Mouse (Mus musculus) stomach, embryonic 14.5 days (tissue): ENCODE data around the gene Cenpv. TPM values are rescaled to one million over a fixed set of nuclear protein-coding genes. Genes with fewer than 3 reads are reported as not detected.
A peak's percentile ranks its signal among the peaks of the same experiment; 100 is the strongest.
"Not testable (repeated sequence)": the region's sequence is repeated elsewhere in the genome, so short reads cannot be mapped to it uniquely, and the experiment has no call there.

Experiments
- ATAC-seq: fragments of 200-750 bp; cut with Nextera tagmentation; 2 replicates; pipeline ENCODE4 v1.8.0; 2017; ENCODE audit warnings: low read depth, moderate TSS enrichment; ENCODE audit not compliant: insufficient number of reproducible peaks, insufficient read depth, low FRiP score
- H3K27ac ChIP-seq: fragments of 300-500 bp; sonication (generic); 2 replicates; pipeline ENCODE4 v1.5.1; 2014; ENCODE audit warnings: mild to moderate bottlenecking, low read length, moderate library complexity, mixed read lengths
- H3K27me3 ChIP-seq: fragments of 300-500 bp; sonication (generic); 2 replicates; pipeline ENCODE4 v1.6.1; 2014; ENCODE audit warnings: low read length, control low read depth, mixed read lengths; ENCODE audit not compliant: control insufficient read depth, insufficient read depth
- H3K36me3 ChIP-seq: fragments of 300-500 bp; sonication (generic); 2 replicates; pipeline ENCODE4 v1.6.1; 2014; ENCODE audit warnings: mild to moderate bottlenecking, control low read depth, low read length, moderate library complexity, mixed read lengths; ENCODE audit not compliant: control insufficient read depth, insufficient read depth
- H3K4me1 ChIP-seq: fragments of 300-500 bp; sonication (generic); 2 replicates; pipeline ENCODE4 v1.6.1; 2014; ENCODE audit warnings: low read length, control low read depth, mixed read lengths; ENCODE audit not compliant: control insufficient read depth, insufficient read depth
- H3K4me2 ChIP-seq: fragments of 300-500 bp; sonication (generic); replicated peaks from 2 replicates; pipeline ENCODE4 v1.6.1; 2014; ENCODE audit warnings: low read depth, low read length, control low read depth
- H3K4me3 ChIP-seq: fragments of 300-500 bp; sonication (generic); 2 replicates; pipeline ENCODE4 v1.5.1; 2014; ENCODE audit warnings: low read depth, low read length, control low read depth
- H3K9ac ChIP-seq: fragments of 300-500 bp; sonication (generic); replicated peaks from 2 replicates; pipeline ENCODE4 v1.6.1; 2014; ENCODE audit warnings: low read depth, mild to moderate bottlenecking, control low read depth, low read length, moderate library complexity, mixed read lengths
- H3K9me3 ChIP-seq: fragments of 300-500 bp; sonication (generic); 2 replicates; pipeline ENCODE4 v1.6.1; 2016; ENCODE audit warnings: low read depth, low read length, control low read depth; ENCODE audit not compliant: control insufficient read depth
- WGBS: fragments of 180-500 bp; shearing (Covaris S2); extraction: QIAGEN DNeasy Blood & Tissue Kit; methylation state at CpG from one replicate; pipeline ENCODE4 v1.1.7; 2014; 5-methylcytosine and 5-hydroxymethylcytosine counted together
- polyA plus RNA-seq: library from polyadenylated mRNA; unstranded; fragments of >200 nt; fragmentation: Nextera tagmentation; extraction: Ambion mirVana; gene quantifications from 2 replicates; pipeline ENCODE4 v1.2.1, GENCODE M21; 2014

Cenpv gene
- polyA plus RNA-seq, 1 experiment from 2014 or later: 16.2 TPM

GRCm38 (mm10) chr11:62508816-62509215 lies 30.2 kb downstream of the Cenpv start:
- not testable (repeated sequence) for H3K4me1 ChIP-seq, H3K4me3 ChIP-seq, H3K36me3 ChIP-seq, H3K27me3 ChIP-seq, H3K27ac ChIP-seq, H3K4me2 ChIP-seq, H3K9me3 ChIP-seq, ATAC-seq, H3K9ac ChIP-seq
- 91% methylated on average over 5 of the region's 5 CpGs for WGBS

- not testable (repeated sequence) for H3K4me2 ChIP-seq, H3K27me3 ChIP-seq, H3K4me1 ChIP-seq, H3K4me3 ChIP-seq, H3K9me3 ChIP-seq, H3K27ac ChIP-seq, H3K36me3 ChIP-seq, H3K9ac ChIP-seq, ATAC-seq
- WGBS: 95% methylated on average over 13 of the region's 13 CpGs
Measured at GRCm38 (mm10) chr11:62508365-62508764, 30.7 kb downstream of the Cenpv start.

GRCm38 (mm10) chr11:62507683-62508082 lies 31.4 kb downstream of the Cenpv start:
- Histone ChIP-seq H3K4me2 (no peak overlapping the region), H3K9me3 (no peaks in the 10 kb centered on the region), H3K36me3 (no peaks in the 10 kb centered on the region), H3K4me3 (no peak overlapping the region), H3K27me3 (no peaks in the 10 kb centered on the region), H3K4me1 (no peaks in the 10 kb centered on the region), H3K27ac (no peak overlapping the region), H3K9ac (no peak overlapping the region)
- WGBS: 82% methylated on average over 4 of the region's 4 CpGs
- ATAC-seq: no peak

- H3K4me3 ChIP-seq: no peak overlapping the region
- no peak overlapping the region for H3K4me2 ChIP-seq
- H3K36me3 ChIP-seq: no peaks in the 10 kb centered on the region
- H3K4me1 ChIP-seq: peaks cover 3% of the 10 kb centered on the region; the same call in 1 of the 2 replicates
- H3K27ac ChIP-seq: no peak overlapping the region
- ATAC-seq: no peak
- 76% methylated on average over 2 of the region's 2 CpGs for WGBS
- H3K27me3 ChIP-seq: no peaks in the 10 kb centered on the region
- H3K9me3 ChIP-seq: no peaks in the 10 kb centered on the region
- no peak overlapping the region for H3K9ac ChIP-seq
Measured at GRCm38 (mm10) chr11:62500529-62500928, 38.5 kb downstream of the Cenpv start.

GRCm38 (mm10) chr11:62498802-62499201 lies 40.3 kb downstream of the Cenpv start:
- H3K27me3 ChIP-seq: no peaks in the 10 kb centered on the region
- H3K36me3 ChIP-seq: no peaks in the 10 kb centered on the region
- H3K4me1 ChIP-seq: peaks cover 13% of the 10 kb centered on the region
- no peak overlapping the region for H3K9ac ChIP-seq
- 86% methylated on average over 2 of the region's 2 CpGs for WGBS
- no peak overlapping the region for H3K27ac ChIP-seq
- no peaks in the 10 kb centered on the region for H3K9me3 ChIP-seq
- H3K4me3 ChIP-seq: no peak overlapping the region
- no peak for ATAC-seq
- no peak overlapping the region for H3K4me2 ChIP-seq

GRCm38 (mm10) chr11:62497181-62497580 lies 41.9 kb downstream of the Cenpv start:
- 44% methylated on average over 3 of the region's 3 CpGs for WGBS

GRCm38 (mm10) chr11:62496151-62496715 lies 42.8 kb downstream of the Cenpv start:
- Histone ChIP-seq H3K4me2 (no peak overlapping the region), H3K9ac (no peak overlapping the region), H3K36me3 (no peaks in the 10 kb centered on the region), H3K27ac (no peak overlapping the region), H3K4me3 (no peak overlapping the region), H3K27me3 (no peaks in the 10 kb centered on the region), H3K4me1 (peaks cover 13% of the 10 kb centered on the region), H3K9me3 (no peaks in the 10 kb centered on the region)
- no peak for ATAC-seq
- 61% methylated on average over 5 of the region's 5 CpGs for WGBS

More at GRCm38 (mm10) chr11:62497181-62497580, 41.9 kb downstream of the Cenpv start:
- Histone ChIP-seq H3K4me3 (no peak overlapping the region), H3K4me2 (no peak overlapping the region), H3K36me3 (no peaks in the 10 kb centered on the region), H3K27ac (no peak overlapping the region), H3K9ac (no peak overlapping the region), H3K27me3 (no peaks in the 10 kb centered on the region), H3K9me3 (no peaks in the 10 kb centered on the region), H3K4me1 (peaks cover 13% of the 10 kb centered on the region)
- ATAC-seq: no peak

- WGBS: 19% methylated on average over 9 of the region's 10 CpGs
- Histone ChIP-seq H3K4me2 (0 out of 2 replicates have a peak overlapping the region, but pooled peaks have one; percentile 7), H3K4me1 (peaks cover 13% of the 10 kb centered on the region), H3K9me3 (no peaks in the 10 kb centered on the region), H3K9ac (no peak overlapping the region; the same call in 1 of the 2 replicates), H3K27ac (peak overlapping the region; percentile 87), H3K4me3 (no peak overlapping the region), H3K27me3 (no peaks in the 10 kb centered on the region), H3K36me3 (no peaks in the 10 kb centered on the region)
- ATAC-seq: peak; percentile 80; the same call in 1 of the 2 replicates
Measured at GRCm38 (mm10) chr11:62495276-62495801, 43.7 kb downstream of the Cenpv start.
